Mouse (Mus musculus): Measurements from ENCODE around the gene Setd6. TPM values are rescaled to one million over a fixed set of nuclear protein-coding genes. Genes with fewer than 3 reads are reported as not detected.

Gene Setd6
- polyA plus RNA-seq, 1 experiment: 25.0 TPM

DNA sequence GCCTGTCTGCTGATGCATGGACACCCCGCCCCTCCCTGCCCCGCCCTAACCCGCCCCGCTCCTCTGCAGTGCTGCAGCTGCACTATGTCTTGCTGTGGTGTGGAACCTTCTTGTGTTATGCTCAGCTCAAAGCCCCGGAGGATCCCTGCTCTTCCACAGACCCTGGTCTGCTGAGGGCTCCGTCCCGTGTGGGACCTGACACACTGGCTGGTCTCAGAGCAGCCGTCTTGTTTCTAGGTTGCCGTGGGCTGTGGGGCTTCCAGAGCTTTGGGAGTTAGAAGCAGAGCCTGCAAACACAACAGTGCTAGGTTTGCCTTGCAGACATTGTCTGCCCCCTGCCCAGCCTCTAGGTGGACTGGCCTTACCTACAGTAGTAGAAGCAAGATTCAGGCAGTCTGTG is 3.3 kb upstream of the Setd6 start:
- DNase-seq (ENCODE audit: low read depth): no peak
- no peak for TF ChIP-seq POLR2A (IDR thresholded peaks at IDR 0.05; ENCODE audit: borderline replicate concordance, extremely low read depth, insufficient read depth, insufficient read length, poor library complexity, severe bottlenecking)
- TF ChIP-seq CTCF (IDR thresholded peaks at IDR 0.05; ENCODE audit: borderline replicate concordance, extremely low read depth, insufficient read depth, insufficient read length): no peak

DNA sequence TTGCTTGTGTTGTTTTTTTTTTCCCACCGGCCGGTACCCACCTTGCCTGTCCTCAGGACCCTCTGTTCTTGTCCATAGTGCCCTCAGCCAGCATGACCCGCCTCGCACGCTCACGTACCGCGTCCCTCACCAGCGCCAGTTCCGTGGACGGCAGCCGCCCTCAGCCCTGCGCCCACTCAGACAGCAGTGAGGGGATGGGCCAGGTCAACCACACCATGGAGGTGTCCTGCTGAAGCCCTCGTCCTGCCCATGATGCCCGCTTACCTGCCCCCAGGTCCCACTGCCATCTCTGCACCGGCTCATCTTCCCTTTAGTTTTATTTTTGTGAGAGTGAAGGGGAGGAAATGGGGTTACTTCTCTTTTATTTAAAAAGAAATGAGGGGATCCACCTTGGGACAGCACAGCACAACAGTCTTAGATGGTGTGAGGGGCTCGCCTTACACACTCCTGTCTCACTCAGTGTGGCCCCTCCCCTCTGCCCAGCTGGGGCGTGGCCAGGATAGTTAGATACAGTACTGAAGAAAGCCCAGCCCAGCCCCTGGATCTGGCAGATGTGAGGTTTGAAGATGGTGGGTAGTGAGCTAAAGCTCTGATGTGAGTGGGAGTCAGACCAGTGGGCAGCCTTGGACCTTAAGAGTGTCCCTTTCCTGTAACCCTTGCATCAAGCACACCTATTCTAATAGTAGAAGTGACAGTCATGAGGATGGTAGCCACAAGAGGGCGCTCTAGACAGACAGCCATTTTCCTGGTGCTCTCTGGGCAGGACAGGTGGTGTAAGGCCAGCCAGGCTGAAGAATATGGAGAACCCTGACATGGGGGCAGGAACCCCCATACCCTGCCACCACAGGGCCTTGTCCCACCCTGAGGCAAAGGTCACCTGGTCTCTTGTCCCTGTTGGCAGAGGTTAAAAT is 2.3 kb upstream of the Setd6 start:
- TF ChIP-seq CTCF (IDR thresholded peaks at IDR 0.05; ENCODE audit: borderline replicate concordance, extremely low read depth, insufficient read depth, insufficient read length) (peak; percentile 76), POLR2A (IDR thresholded peaks at IDR 0.05; ENCODE audit: borderline replicate concordance, extremely low read depth, insufficient read depth, insufficient read length, poor library complexity, severe bottlenecking) (no peak)
- DNase-seq (ENCODE audit: low read depth): peak; percentile 61

DNA sequence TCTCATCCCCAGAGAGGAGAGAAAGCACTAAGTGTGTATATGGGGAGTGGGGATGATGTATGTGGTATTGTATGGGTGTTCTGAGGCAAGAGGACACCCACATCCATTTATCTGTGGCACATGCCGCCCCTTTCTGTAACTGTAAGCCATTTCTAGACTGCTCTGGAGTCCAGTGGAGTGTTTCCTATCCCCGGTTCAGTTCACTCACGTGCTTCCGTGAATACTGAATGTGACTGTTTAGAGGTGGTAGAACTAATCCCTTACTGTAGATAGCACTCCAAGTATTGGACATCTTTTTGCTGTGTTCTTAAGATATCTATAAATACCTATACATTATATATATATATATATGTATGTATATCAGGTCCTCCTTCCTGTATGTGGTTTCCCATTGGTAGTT is 1.3 kb upstream of the Setd6 start:
- TF ChIP-seq POLR2A (IDR thresholded peaks at IDR 0.05; ENCODE audit: borderline replicate concordance, extremely low read depth, insufficient read depth, insufficient read length, poor library complexity, severe bottlenecking) (no peak), CTCF (IDR thresholded peaks at IDR 0.05; ENCODE audit: borderline replicate concordance, extremely low read depth, insufficient read depth, insufficient read length) (no peak)
- no peak for DNase-seq (ENCODE audit: low read depth)

DNA sequence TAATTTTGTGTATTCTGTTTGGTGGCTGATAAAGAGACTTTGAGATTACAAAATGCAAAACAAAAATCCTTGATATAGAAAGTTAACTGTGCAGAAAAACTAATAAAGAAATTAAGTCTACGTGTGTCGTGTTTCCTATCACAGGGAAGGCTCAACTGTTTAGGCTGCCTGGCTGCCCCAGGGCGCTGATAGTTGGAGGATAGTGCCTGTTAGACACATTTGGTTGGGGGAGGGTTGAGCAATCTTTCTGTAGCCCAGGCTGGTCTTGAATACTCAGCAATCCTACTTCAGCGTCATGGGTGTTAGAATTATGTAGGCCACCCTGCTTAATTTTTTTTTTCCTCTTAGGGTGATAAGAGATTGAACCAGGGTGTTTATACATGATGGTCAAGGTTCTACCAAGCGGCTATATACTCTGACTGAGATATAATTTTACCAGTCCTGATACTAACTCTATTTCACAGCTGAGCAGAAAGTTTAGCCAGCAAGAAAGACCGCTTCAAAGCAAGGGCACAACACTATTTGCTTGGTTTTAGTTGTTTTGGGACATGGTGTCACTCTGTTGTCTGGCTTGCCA is 756 bp upstream of the Setd6 start:
- TF ChIP-seq CTCF (IDR thresholded peaks at IDR 0.05; ENCODE audit: borderline replicate concordance, extremely low read depth, insufficient read depth, insufficient read length) (no peak), POLR2A (IDR thresholded peaks at IDR 0.05; ENCODE audit: borderline replicate concordance, extremely low read depth, insufficient read depth, insufficient read length, poor library complexity, severe bottlenecking) (no peak)
- no peak for DNase-seq (ENCODE audit: low read depth)

- DNase-seq (ENCODE audit: low read depth): no peak
- no peak for TF ChIP-seq CTCF (IDR thresholded peaks at IDR 0.05; ENCODE audit: borderline replicate concordance, extremely low read depth, insufficient read depth, insufficient read length)
- no peak for TF ChIP-seq POLR2A (IDR thresholded peaks at IDR 0.05; ENCODE audit: borderline replicate concordance, extremely low read depth, insufficient read depth, insufficient read length, poor library complexity, severe bottlenecking)
Measured at GRCm38 (mm10) chr8:95716546-95717335, 1.1 kb downstream of the Setd6 start.

GRCm38 (mm10) chr8:95727625-95728024 is 11.9 kb downstream of the Setd6 start:
- TF ChIP-seq CTCF (IDR thresholded peaks at IDR 0.05; ENCODE audit: borderline replicate concordance, extremely low read depth, insufficient read depth, insufficient read length) (no peak), POLR2A (IDR thresholded peaks at IDR 0.05; ENCODE audit: borderline replicate concordance, extremely low read depth, insufficient read depth, insufficient read length, poor library complexity, severe bottlenecking) (no peak)
- no peak for DNase-seq (ENCODE audit: low read depth)

- DNase-seq (ENCODE audit: low read depth): peak; percentile 51
- peak; percentile 44; the same call in 1 of the 2 replicates for TF ChIP-seq CTCF (IDR thresholded peaks at IDR 0.05; ENCODE audit: borderline replicate concordance, extremely low read depth, insufficient read depth, insufficient read length)
- TF ChIP-seq POLR2A (IDR thresholded peaks at IDR 0.05; ENCODE audit: borderline replicate concordance, extremely low read depth, insufficient read depth, insufficient read length, poor library complexity, severe bottlenecking): no peak
Measured at GRCm38 (mm10) chr8:95738596-95738995, 22.9 kb downstream of the Setd6 start.

GRCm38 (mm10) chr8:95741732-95742131 is 26.1 kb downstream of the Setd6 start:
- TF ChIP-seq POLR2A (IDR thresholded peaks at IDR 0.05; ENCODE audit: borderline replicate concordance, extremely low read depth, insufficient read depth, insufficient read length, poor library complexity, severe bottlenecking) (no peak), CTCF (IDR thresholded peaks at IDR 0.05; ENCODE audit: borderline replicate concordance, extremely low read depth, insufficient read depth, insufficient read length) (no peak)
- no peak for DNase-seq (ENCODE audit: low read depth)

- no peak for DNase-seq (ENCODE audit: low read depth)
- no peak for TF ChIP-seq POLR2A (IDR thresholded peaks at IDR 0.05; ENCODE audit: borderline replicate concordance, extremely low read depth, insufficient read depth, insufficient read length, poor library complexity, severe bottlenecking)
- TF ChIP-seq CTCF (IDR thresholded peaks at IDR 0.05; ENCODE audit: borderline replicate concordance, extremely low read depth, insufficient read depth, insufficient read length): no peak
Measured at GRCm38 (mm10) chr8:95748028-95748427, 32.3 kb downstream of the Setd6 start.

DNA sequence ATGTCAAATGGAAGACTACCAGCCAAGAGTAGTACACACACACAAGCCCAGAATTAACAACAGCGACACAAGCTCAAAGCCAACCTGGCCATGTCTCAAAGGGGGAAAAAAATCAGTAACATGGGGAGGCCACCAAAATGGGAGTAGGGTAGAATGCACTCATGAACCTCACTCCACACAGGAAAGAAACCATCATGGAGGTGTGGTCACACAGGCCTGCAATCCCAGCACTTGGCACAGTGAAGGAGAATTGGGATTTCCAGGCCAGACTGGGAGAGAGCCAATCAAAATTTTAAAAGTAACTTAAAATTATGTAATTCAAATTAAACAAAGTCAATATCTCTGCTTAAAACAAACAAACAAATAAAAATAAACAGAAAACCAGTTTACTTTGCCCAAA is 36.2 kb downstream of the Setd6 start:
- no peak for DNase-seq (ENCODE audit: low read depth)
- TF ChIP-seq POLR2A (IDR thresholded peaks at IDR 0.05; ENCODE audit: borderline replicate concordance, extremely low read depth, insufficient read depth, insufficient read length, poor library complexity, severe bottlenecking): no peak
- TF ChIP-seq CTCF (IDR thresholded peaks at IDR 0.05; ENCODE audit: borderline replicate concordance, extremely low read depth, insufficient read depth, insufficient read length): no peak

- no peak for DNase-seq (ENCODE audit: low read depth)
- no peak for TF ChIP-seq POLR2A (IDR thresholded peaks at IDR 0.05; ENCODE audit: borderline replicate concordance, extremely low read depth, insufficient read depth, insufficient read length, poor library complexity, severe bottlenecking)
- no peak for TF ChIP-seq CTCF (IDR thresholded peaks at IDR 0.05; ENCODE audit: borderline replicate concordance, extremely low read depth, insufficient read depth, insufficient read length)
Measured at GRCm38 (mm10) chr8:95760323-95760722, 44.6 kb downstream of the Setd6 start.
